Comparison of ENCODE assay signal across 16 mouse cellular contexts in genomic region chr13:75763280-75763679, GRCm38 (mm10).
"Had no signal": no experiment of that assay in that cellular context is flagged by ENCODE, and none has a peak within 500 bp of the region (broad histone marks: within the 10 kb centered on the region; RNA-seq: fewer than 3 reads in every experiment).

No protein-coding gene starts in this region.

- H3K27me3 ChIP-seq: lung, embryonic 15.5 days; megakaryocyte, embryonic 14.5 days; midbrain, embryonic 13.5 days; midbrain, embryonic 15.5 days; neural tube, embryonic 12.5 days; stomach, embryonic 15.5 days had no signal

- H3K4me1 ChIP-seq: lung, embryonic 15.5 days; stomach, embryonic 15.5 days had no signal

- DNase-seq: lung, adult 2 months; lung, postnatal 14 days; lung, postnatal 36 days; right cerebral cortex, postnatal 14 days; thymus, adult 2 months; thymus, postnatal 14 days; thymus, postnatal 36 days had no signal

- H3K27ac ChIP-seq: lung, embryonic 15.5 days; macrophage; midbrain, embryonic 13.5 days; midbrain, embryonic 15.5 days; neural tube, embryonic 12.5 days; stomach, embryonic 15.5 days; stomach, postnatal 0 days had no signal

- H3K4me3 ChIP-seq: lung, embryonic 15.5 days; megakaryocyte, embryonic 14.5 days; midbrain, embryonic 13.5 days; midbrain, embryonic 15.5 days; neural tube, embryonic 12.5 days; stomach, embryonic 15.5 days had no signal

- H3K9me3 ChIP-seq: lung, embryonic 15.5 days; megakaryocyte, embryonic 14.5 days; midbrain, embryonic 13.5 days; midbrain, embryonic 15.5 days; neural tube, embryonic 12.5 days; stomach, embryonic 15.5 days had no signal

- ATAC-seq: lung, postnatal 0 days; midbrain, embryonic 13.5 days; midbrain, embryonic 15.5 days had no signal

- H3K4me2 ChIP-seq: lung, embryonic 15.5 days; midbrain, embryonic 13.5 days; midbrain, embryonic 15.5 days; neural tube, embryonic 12.5 days; stomach, embryonic 15.5 days had no signal

- H3K36me3 ChIP-seq: lung, embryonic 15.5 days; midbrain, embryonic 13.5 days; midbrain, embryonic 15.5 days; neural tube, embryonic 12.5 days; stomach, embryonic 15.5 days had no signal

- H3K9ac ChIP-seq: lung, embryonic 15.5 days; midbrain, embryonic 13.5 days; midbrain, embryonic 15.5 days; neural tube, embryonic 12.5 days; stomach, embryonic 15.5 days had no signal
